In genomic region chr5:65779401-65780063, GRCm38 (mm10) we compare ENCODE assay signal across 27 mouse cellular contexts. TPM values are rescaled to one million over a fixed set of nuclear protein-coding genes. Genes with fewer than 3 reads are reported as not detected.
DNase-seq lines count a peak whose midpoint lies in the region; ATAC-seq lines count a peak whose summit lies in the region.
"Had no signal": no experiment of that assay in that cellular context is flagged by ENCODE, and none has a peak within 500 bp of the region (broad histone marks: within the 10 kb centered on the region; RNA-seq: fewer than 3 reads in every experiment).

No protein-coding gene starts in this region.

- no peak overlapping the region for H3K4me2 ChIP-seq in forebrain, embryonic 13.5 days
- no peak overlapping the region for H3K4me2 ChIP-seq in midbrain, embryonic 12.5 days (replicated peaks)
- H3K4me2 ChIP-seq: heart, embryonic 13.5 days; hindbrain, embryonic 14.5 days; lung, embryonic 15.5 days; stomach, embryonic 15.5 days had no signal

- DNase-seq in forebrain, embryonic 10.5 days (ENCODE audit: extremely low spot score, low spot score), result no peak
- peak; percentile 79 for DNase-seq in retina, adult 2 months (ENCODE audit: low read depth, low spot score)
- no peak for DNase-seq in retina, embryonic 14.5 days (ENCODE audit: low spot score)
- DNase-seq in retina, postnatal 7 days (ENCODE audit: low read depth, low spot score), result peak; percentile 69
- DNase-seq in gastrocnemius, postnatal 25 days, result no peak
- DNase-seq: adrenal gland, postnatal 14 days; cerebellum, adult 11-12 months; cerebellum, adult 9-11 months; gastrocnemius, postnatal 36 days; heart, adult 2 months; heart, postnatal 10 days; kidney, postnatal 14 days; layer of hippocampus, adult 9-11 months; lung, postnatal 36 days; right cerebral cortex, postnatal 14 days; thymus, adult 18-20 months; thymus, postnatal 25 days had no signal

- no peak overlapping the region for H3K27ac ChIP-seq in forebrain, embryonic 13.5 days
- H3K27ac ChIP-seq in forebrain, embryonic 10.5 days, result no peak overlapping the region
- H3K27ac ChIP-seq in midbrain, embryonic 12.5 days (replicated peaks), result peak overlapping the region; percentile 35; the same call in 1 of the 2 replicates
- H3K27ac ChIP-seq: heart, adult 2 months; heart, embryonic 13.5 days; hindbrain, embryonic 14.5 days; lung, embryonic 15.5 days; stomach, embryonic 15.5 days had no signal

- WGBS in forebrain, embryonic 13.5 days, result 16% methylated on average over 3 of the region's 3 CpGs
- WGBS in forebrain, embryonic 10.5 days, result 51% methylated on average over 3 of the region's 3 CpGs
- WGBS in midbrain, embryonic 12.5 days, result 30% methylated on average over 3 of the region's 3 CpGs

- H3K4me1 ChIP-seq in forebrain, embryonic 13.5 days, result peaks cover 9% of the 10 kb centered on the region; the same call in 1 of the 2 replicates
- peaks cover 9% of the 10 kb centered on the region; the same call in 1 of the 2 replicates for H3K4me1 ChIP-seq in forebrain, embryonic 10.5 days
- peaks cover 8% of the 10 kb centered on the region for H3K4me1 ChIP-seq in midbrain, embryonic 12.5 days
- H3K4me1 ChIP-seq: heart, embryonic 13.5 days; lung, embryonic 15.5 days; stomach, embryonic 15.5 days had no signal

- no peak overlapping the region for H3K4me3 ChIP-seq in forebrain, embryonic 13.5 days
- no peak overlapping the region for H3K4me3 ChIP-seq in forebrain, embryonic 10.5 days
- H3K4me3 ChIP-seq in midbrain, embryonic 12.5 days, result no peak overlapping the region
- H3K4me3 ChIP-seq: erythroblast, embryonic 14.5 days; heart, adult 2 months; heart, embryonic 13.5 days; lung, embryonic 15.5 days; megakaryocyte, embryonic 14.5 days; stomach, embryonic 15.5 days had no signal

- H3K9me3 ChIP-seq in forebrain, embryonic 13.5 days (replicated peaks), result no peaks in the 10 kb centered on the region
- no peaks in the 10 kb centered on the region for H3K9me3 ChIP-seq in forebrain, embryonic 10.5 days
- H3K9me3 ChIP-seq in midbrain, embryonic 12.5 days, result no peaks in the 10 kb centered on the region
- H3K9me3 ChIP-seq: heart, embryonic 13.5 days; lung, embryonic 15.5 days; megakaryocyte, embryonic 14.5 days; stomach, embryonic 15.5 days had no signal

- H3K36me3 ChIP-seq in forebrain, embryonic 13.5 days (ENCODE audit: poor library complexity, severe bottlenecking), result peaks cover 45% of the 10 kb centered on the region
- peaks cover 91% of the 10 kb centered on the region for H3K36me3 ChIP-seq in forebrain, embryonic 10.5 days (replicated peaks)
- H3K36me3 ChIP-seq in midbrain, embryonic 12.5 days, result peaks cover 37% of the 10 kb centered on the region

- ATAC-seq in forebrain, embryonic 13.5 days, result peak; percentile 51; the same call in 1 of the 2 replicates
- peak; percentile 89 for ATAC-seq in midbrain, embryonic 12.5 days (ENCODE audit: low FRiP score, low read depth)
- ATAC-seq: CD4-positive, CD25-positive, alpha-beta regulatory T cell, adult 4 months; intestine, postnatal 0 days had no signal

- H3K9ac ChIP-seq in forebrain, embryonic 13.5 days, result no peak overlapping the region
- no peak overlapping the region for H3K9ac ChIP-seq in midbrain, embryonic 12.5 days (replicated peaks)
- H3K9ac ChIP-seq: heart, embryonic 13.5 days; hindbrain, embryonic 14.5 days; lung, embryonic 15.5 days; stomach, embryonic 15.5 days had no signal

- no peaks in the 10 kb centered on the region for H3K27me3 ChIP-seq in forebrain, embryonic 13.5 days
- H3K27me3 ChIP-seq in forebrain, embryonic 10.5 days (ENCODE audit: poor library complexity, severe bottlenecking), result no peaks in the 10 kb centered on the region
- H3K27me3 ChIP-seq in midbrain, embryonic 12.5 days, result no peaks in the 10 kb centered on the region
- H3K27me3 ChIP-seq: heart, embryonic 13.5 days; lung, embryonic 15.5 days; megakaryocyte, embryonic 14.5 days; stomach, embryonic 15.5 days had no signal

RNA-seq across cellular contexts. Expression of gene N4bp2, which starts 16.2 kb away (rescaled TPM):
- 24.7 and 29.5 TPM in 2 replicates for polyA plus RNA-seq in forebrain, embryonic 13.5 days (2015; fragmentation: Nextera tagmentation; extraction: Ambion mirVana)
- 34.7 and 36.4 TPM in 2 replicates for polyA plus RNA-seq in forebrain, embryonic 10.5 days (2016; fragmentation: Nextera tagmentation; extraction: Ambion mirVana)
- 34.5 and 38.8 TPM in 2 replicates for polyA plus RNA-seq in midbrain, embryonic 12.5 days (2016; fragmentation: Nextera tagmentation; extraction: Ambion mirVana)
- total RNA-seq in gastrocnemius, postnatal 25 days (2021), result 1 to 10 TPM; 8.1 to 9.3 TPM

Comparison
In these comparisons a context has a peak if more than half of its experiments do, and no peak if none do; other contexts are left out.
1. DNase-seq: peak in retina, adult 2 months (single experiment) and retina, postnatal 7 days (single experiment); none in forebrain, embryonic 10.5 days (single experiment), retina, embryonic 14.5 days (single experiment) and gastrocnemius, postnatal 25 days (single experiment).